Mouse (Mus musculus): ENCODE data around the gene Pigu. TPM values are rescaled to one million over a fixed set of nuclear protein-coding genes. Genes with fewer than 3 reads are reported as not detected.
A peak's percentile ranks its signal among the peaks of the same experiment; 100 is the strongest.

The Pigu gene
- total RNA-seq, 2 experiments from 2014 or later = 25.7 to 27.0 TPM

DNA sequence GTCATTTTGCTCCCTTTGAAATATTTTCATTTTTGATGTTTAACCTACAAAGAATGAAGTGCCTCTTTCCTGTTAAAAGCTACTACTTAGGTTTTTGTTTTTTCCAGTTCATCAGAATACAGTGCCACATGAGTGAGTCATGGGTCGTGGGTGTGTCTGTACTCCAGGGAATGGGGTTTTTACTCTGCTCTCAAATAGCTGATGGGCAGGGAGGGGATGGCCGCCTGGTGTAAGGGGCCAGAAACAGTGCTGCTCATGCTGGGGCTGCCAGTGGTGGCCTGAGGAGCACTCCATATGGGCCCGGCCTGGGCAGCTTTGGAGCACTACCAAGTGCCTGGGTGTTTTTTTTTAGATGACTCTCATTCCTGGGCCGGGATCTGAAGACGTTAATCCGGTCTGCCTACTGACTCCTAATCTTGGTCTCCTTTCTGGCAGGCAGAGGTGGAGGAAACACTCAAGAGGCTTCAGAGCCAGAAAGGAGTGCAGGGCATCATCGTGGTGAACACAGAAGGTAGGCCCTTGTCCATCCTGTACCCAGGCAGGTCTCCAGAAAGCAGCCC is 114.9 kb downstream of the Pigu start:
- DNase-seq (ENCODE audit: extremely low spot score in 1 of 2, low spot score in 1 of 2) = no peak

DNA sequence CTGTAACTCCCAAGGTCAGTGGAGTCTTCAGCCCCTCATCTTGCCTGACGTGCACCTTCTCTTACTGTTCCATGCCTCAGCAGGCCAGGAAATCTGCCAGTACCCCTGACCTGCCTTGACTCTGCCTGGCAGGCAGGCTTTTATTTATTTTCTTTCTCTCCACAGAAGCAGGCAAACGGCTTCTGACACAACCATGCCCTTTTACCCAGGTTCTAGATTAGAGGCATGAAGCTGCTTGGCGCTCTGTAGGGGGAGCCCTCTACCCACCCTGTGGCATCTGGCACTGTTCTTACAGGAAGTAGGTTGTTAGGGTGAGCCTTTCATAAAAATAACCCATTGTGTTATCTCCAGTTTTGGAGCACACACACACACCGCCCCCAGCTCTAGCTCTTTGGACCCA is 116.3 kb downstream of the Pigu start:
- DNase-seq (ENCODE audit: extremely low spot score in 1 of 2, low spot score in 1 of 2) = no peak

DNA sequence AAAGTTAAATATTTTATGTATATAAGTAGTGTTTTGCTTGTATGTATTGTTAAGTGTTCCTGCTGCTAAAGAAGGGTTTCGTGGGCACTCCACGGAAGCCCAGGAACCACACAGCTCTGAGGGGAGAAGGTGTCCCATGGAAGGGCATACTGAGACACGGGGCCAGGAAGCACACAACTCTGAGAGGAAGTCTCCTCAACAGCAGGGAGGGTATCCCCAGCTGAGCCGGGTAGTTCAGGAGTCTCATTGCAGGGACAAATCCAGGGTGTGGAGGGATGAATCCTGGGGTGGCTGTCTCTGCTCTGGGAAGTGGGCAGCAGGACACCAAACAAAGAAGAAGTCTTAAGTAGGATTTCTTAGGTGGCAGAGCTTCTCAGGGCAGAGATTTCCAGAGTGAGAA is 120.0 kb downstream of the Pigu start:
- DNase-seq (ENCODE audit: extremely low spot score in 1 of 2, low spot score in 1 of 2) = no peak

DNA sequence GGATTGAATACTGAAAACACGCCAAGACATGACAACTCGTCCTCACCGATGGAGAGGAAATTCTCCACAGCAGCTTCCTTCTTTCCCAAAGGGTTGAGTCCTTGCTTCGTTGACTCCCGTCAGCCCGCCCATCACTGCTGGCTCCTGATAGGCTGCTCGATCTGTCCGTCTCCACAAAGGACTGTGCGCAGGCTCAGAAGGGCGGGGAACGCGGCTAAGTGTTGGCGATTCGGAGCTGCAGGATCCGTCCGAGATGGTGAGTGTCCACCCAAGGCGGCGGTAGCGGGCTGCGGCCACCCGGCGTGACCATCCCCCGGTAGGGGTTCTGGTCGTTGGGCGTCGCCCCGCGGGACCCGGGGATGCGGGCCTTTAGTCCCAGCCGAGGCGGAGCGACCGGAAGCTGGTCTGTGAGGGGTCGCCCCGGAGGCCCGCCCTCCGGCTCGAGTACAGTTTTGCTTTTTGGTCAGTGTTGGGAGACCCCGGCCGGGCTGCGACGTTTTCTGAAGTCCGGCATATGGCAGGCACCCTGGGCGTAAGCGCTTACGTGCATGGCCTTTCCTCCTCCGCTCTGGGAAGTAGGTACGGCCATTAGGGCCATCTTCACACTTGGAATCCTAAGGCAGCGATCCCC is 120.8 kb downstream of the Pigu start, which contains the start of gene Dynlrb1:
Gene Dynlrb1, plus strand, starts transcription at position 172 of the 631 bp plus-strand sequence.
- DNase-seq (ENCODE audit: extremely low spot score in 1 of 2, low spot score in 1 of 2) = peak; percentile 99 to 100

DNA sequence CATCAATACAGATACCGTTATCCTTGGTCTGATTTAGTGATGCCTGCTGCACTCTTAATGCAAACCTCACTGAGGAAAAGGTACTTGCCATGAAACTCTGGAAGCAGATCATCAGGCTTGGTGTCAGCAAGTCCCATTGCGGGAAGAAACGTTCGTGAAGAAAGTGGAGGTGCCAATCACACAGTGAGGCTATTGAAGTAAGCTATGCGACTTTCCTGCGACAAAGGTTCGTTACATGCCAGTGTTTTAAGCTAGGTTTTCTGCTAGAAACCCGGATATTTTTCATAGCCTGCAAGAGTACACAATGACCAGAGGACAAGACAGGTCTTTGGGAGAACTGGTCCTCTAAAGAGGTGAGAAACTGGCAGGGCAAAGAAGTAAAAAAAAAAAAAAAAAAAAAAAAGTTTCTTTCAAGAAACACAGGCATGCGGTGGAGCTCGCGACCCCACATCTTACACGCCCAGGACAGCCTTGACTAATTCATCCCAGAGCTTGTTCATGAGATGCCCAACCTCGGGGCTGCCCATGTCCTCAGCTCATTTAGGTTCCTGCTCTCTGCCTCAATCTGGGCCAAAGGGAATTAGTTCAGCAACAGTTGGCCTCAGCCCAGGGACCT is 121.4 kb downstream of the Pigu start:
- no peak for DNase-seq (ENCODE audit: extremely low spot score in 1 of 2, low spot score in 1 of 2)

Small RNA genes within 50 kb of the gene (microRNA-seq; reads per million reads assigned to microRNA genes)
- 0 reads per million in 2 experiments for gene Mir695

Other genes with a start within 250 kb of the Pigu start
- 10 to 100 TPM; 56.5 to 57.7 TPM for gene Itch, start 223.9 kb downstream of the Pigu start, total RNA-seq (2021)
- gene Dynlrb1, start 120.9 kb downstream of the Pigu start, total RNA-seq (2021) = 100 to 1,000 TPM; 321 to 331 TPM
- gene Map1lc3a, start 81.1 kb downstream of the Pigu start, total RNA-seq (2021) = 100 to 1,000 TPM; 252 to 300 TPM
- 100 to 1,000 TPM; 158 to 178 TPM for gene Trp53inp2, start 23.6 kb upstream of the Pigu start, total RNA-seq (2021)
- gene Ncoa6, start 116.5 kb upstream of the Pigu start, total RNA-seq (2021) = 10 to 100 TPM; 54.9 to 73.7 TPM
- 10 to 100 TPM; 60.8 to 70.2 TPM for gene Acss2, start 160.5 kb upstream of the Pigu start, total RNA-seq (2021)
- gene Ggt7, start 160.8 kb upstream of the Pigu start, total RNA-seq (2021) = 100 to 1,000 TPM; 111 to 117 TPM
- gene Gss, start 235.4 kb upstream of the Pigu start, total RNA-seq (2021) = 10 to 100 TPM; 22.6 to 26.5 TPM

Measured in layer of hippocampus, postnatal 25 days (tissue).